Mouse (Mus musculus): Measurements from ENCODE around the gene Ncapg2.

GRCm38 (mm10) chr12:116488836-116489235 is 83.6 kb downstream of the Ncapg2 start:
- TF ChIP-seq CTCF (IDR thresholded peaks at IDR 0.05; ENCODE audit: borderline replicate concordance, control insufficient read depth, extremely low read depth, insufficient read depth, low read length, poor library complexity): no peak
- TF ChIP-seq POLR2A (IDR thresholded peaks at IDR 0.05; ENCODE audit: control insufficient read depth, extremely low read depth, insufficient read depth, low read length, poor library complexity): no peak
